Comparison of ENCODE assay signal across 7 mouse cellular contexts in genomic region chr11:118248150-118249011, GRCm38 (mm10). TPM values are rescaled to one million over a fixed set of nuclear protein-coding genes. Genes with fewer than 3 reads are reported as not detected.
DNase-seq lines count a peak whose midpoint lies in the region; ATAC-seq lines count a peak whose summit lies in the region.

TSS of gene Cyth1 (minus strand) at chr11:118248592.

- no peaks in the 10 kb centered on the region for H3K9me3 ChIP-seq in intestine, embryonic 15.5 days
- H3K9me3 ChIP-seq in midbrain, embryonic 10.5 days (replicated peaks) = no peaks in the 10 kb centered on the region

- peak within 1 kb of the TSS; percentile 71 for H3K27ac ChIP-seq in intestine, embryonic 15.5 days
- peak within 1 kb of the TSS; percentile 85 for H3K27ac ChIP-seq in midbrain, embryonic 10.5 days (replicated peaks)

- under 1% methylated on average over 86 of the region's 86 CpGs for WGBS in intestine, embryonic 15.5 days
- under 1% methylated on average over 86 of the region's 86 CpGs for WGBS in midbrain, embryonic 10.5 days

- no peaks in the 10 kb centered on the region for H3K36me3 ChIP-seq in intestine, embryonic 15.5 days
- H3K36me3 ChIP-seq in midbrain, embryonic 10.5 days = no peaks in the 10 kb centered on the region

- H3K9ac ChIP-seq in intestine, embryonic 15.5 days = peak within 1 kb of the TSS; percentile 90

- peaks cover 22% of the 10 kb centered on the region for H3K4me1 ChIP-seq in intestine, embryonic 15.5 days (replicated peaks)
- H3K4me1 ChIP-seq in midbrain, embryonic 10.5 days = peaks cover 33% of the 10 kb centered on the region

- DNase-seq in adrenal gland, adult 2 months = peak; percentile 100
- DNase-seq in embryo, embryonic 11.5 days (ENCODE audit: low read depth, low spot score) = peak; percentile 98
- DNase-seq in gastrocnemius, postnatal 36 days = peak; percentile 99 to 100
- DNase-seq in left cerebral cortex, postnatal 25 days (ENCODE audit: low spot score in 2 of 2) = peak; percentile 98 to 99
- DNase-seq in midbrain, embryonic 10.5 days (ENCODE audit: low spot score) = peak; percentile 99
- DNase-seq in right cerebral cortex, postnatal 4 days = peak; percentile 98

- peak; percentile 97 for ATAC-seq in intestine, embryonic 15.5 days

- H3K27me3 ChIP-seq in intestine, embryonic 15.5 days (replicated peaks) = no peaks in the 10 kb centered on the region
- peaks cover 8% of the 10 kb centered on the region for H3K27me3 ChIP-seq in midbrain, embryonic 10.5 days (ENCODE audit: low read depth, poor library complexity, severe bottlenecking)

- peak within 1 kb of the TSS; percentile 87 for H3K4me2 ChIP-seq in intestine, embryonic 15.5 days (replicated peaks)

- intact Hi-C loops in gastrocnemius, postnatal 36 days (cut with DNase I) = no loop called here
- intact Hi-C loops in left cerebral cortex, postnatal 25 days (cut with DNase I) = no loop called here

- peak within 1 kb of the TSS; percentile 83 for H3K4me3 ChIP-seq in intestine, embryonic 15.5 days (replicated peaks)
- H3K4me3 ChIP-seq in midbrain, embryonic 10.5 days = peak within 1 kb of the TSS; percentile 90

RNA-seq across cellular contexts. Expression of gene Cyth1, which starts in this region (rescaled TPM):
- total RNA-seq in adrenal gland, adult 2 months (2021) = 10 to 100 TPM; 28.9 to 34.0 TPM
- polyA plus RNA-seq in adrenal gland, adult 2 months (2012; rRNA removed) = 13.8 and 16.1 TPM in 2 replicates
- total RNA-seq in gastrocnemius, postnatal 36 days (2021) = 10 to 100 TPM; 33.5 to 34.7 TPM
- polyA plus RNA-seq in intestine, embryonic 15.5 days (2015; fragmentation: Nextera tagmentation; extraction: Ambion mirVana) = 11.6 and 12.1 TPM in 2 replicates
- 10 to 100 TPM; 64.9 to 70.1 TPM for total RNA-seq in left cerebral cortex, postnatal 25 days (2021)
- polyA plus RNA-seq in midbrain, embryonic 10.5 days (2016; fragmentation: Nextera tagmentation; extraction: Ambion mirVana) = 11.3 and 14.9 TPM in 2 replicates

Comparison
In these comparisons a context has a peak if more than half of its experiments do, and no peak if none do; other contexts are left out.
1. Peak in every context shown above with its lines: DNase-seq, ATAC-seq, H3K4me3 ChIP-seq and H3K27ac ChIP-seq.